Mouse (Mus musculus): ENCODE results near the gene Gatc. TPM values are rescaled to one million over a fixed set of nuclear protein-coding genes. Genes with fewer than 3 reads are reported as not detected.

The Gatc gene
- polyA plus RNA-seq, 1 experiment: 32.8 TPM

DNA sequence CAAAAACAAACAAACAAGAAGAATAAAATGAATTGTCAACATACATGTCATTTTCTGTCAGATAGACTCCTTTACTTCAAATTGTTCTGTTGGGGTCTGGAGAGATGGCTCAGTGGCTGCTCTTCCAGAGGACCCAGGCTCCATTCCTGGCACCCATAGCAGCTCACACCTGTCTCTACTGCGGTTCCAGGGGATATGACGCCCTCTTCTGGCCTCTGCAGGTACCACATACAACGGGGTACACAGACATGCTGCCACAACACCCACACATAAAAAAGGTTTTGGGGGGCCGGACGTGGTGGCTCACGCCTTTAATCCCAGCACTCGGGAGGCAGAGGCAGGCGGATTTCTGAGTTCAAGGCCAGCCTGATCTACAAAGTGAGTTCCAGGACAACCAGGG, 46.8 kb downstream of the Gatc start:
- DNase-seq: no peak
- Histone ChIP-seq H3K27me3 (ENCODE audit: control insufficient read depth, insufficient read depth, low read length) (no peaks in the 10 kb centered on the region), H3K4me3 (replicated peaks; ENCODE audit: insufficient read depth, low read depth, low read length) (no peak overlapping the region), H3K4me1 (ENCODE audit: control insufficient read depth, insufficient read depth, low read length) (peaks cover 8% of the 10 kb centered on the region; the same call in 1 of the 2 replicates), H3K27ac (ENCODE audit: insufficient read depth, low read length) (no peak overlapping the region)
- 87% methylated on average over 8 of the region's 8 CpGs for WGBS
- TF ChIP-seq POLR2A (IDR thresholded peaks at IDR 0.05; ENCODE audit: borderline replicate concordance, insufficient read depth, low read length) (no peak), CTCF (IDR thresholded peaks at IDR 0.05; ENCODE audit: borderline replicate concordance, insufficient read depth, low read depth, low read length) (0 out of 2 replicates have a peak, but pooled peaks have one; percentile 21)

DNA sequence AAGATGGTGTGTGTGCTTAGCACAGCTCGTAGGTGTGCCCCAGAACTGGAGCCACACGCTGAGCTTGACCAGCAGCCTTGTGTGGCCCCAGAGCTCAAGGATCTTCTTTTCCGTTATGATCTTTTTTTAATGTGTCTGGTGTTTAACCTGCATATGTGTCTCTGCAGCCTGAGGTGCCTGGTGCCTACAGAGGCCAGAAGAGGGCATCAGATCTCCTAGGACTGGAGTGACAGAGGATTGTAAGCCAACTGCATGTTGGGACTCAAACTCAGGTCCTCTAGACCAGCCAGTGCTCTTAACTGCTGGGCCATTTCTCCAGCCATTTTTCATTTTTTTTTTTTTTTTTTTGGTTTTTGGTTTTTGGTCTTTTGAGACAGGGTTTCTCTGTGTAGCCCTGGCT, 56.2 kb downstream of the Gatc start:
- TF ChIP-seq POLR2A (IDR thresholded peaks at IDR 0.05; ENCODE audit: borderline replicate concordance, insufficient read depth, low read length) (no peak), CTCF (IDR thresholded peaks at IDR 0.05; ENCODE audit: borderline replicate concordance, insufficient read depth, low read depth, low read length) (peak; percentile 33; the same call in 1 of the 2 replicates)
- Histone ChIP-seq H3K4me1 (ENCODE audit: control insufficient read depth, insufficient read depth, low read length) (no peaks in the 10 kb centered on the region), H3K27me3 (ENCODE audit: control insufficient read depth, insufficient read depth, low read length) (no peaks in the 10 kb centered on the region), H3K27ac (ENCODE audit: insufficient read depth, low read length) (no peak overlapping the region), H3K4me3 (replicated peaks; ENCODE audit: insufficient read depth, low read depth, low read length) (no peak overlapping the region)
- DNase-seq: no peak
- WGBS: 80% methylated on average over 3 of the region's 3 CpGs

Other genes starting within 250 kb of the Gatc start
- gene Gm10401, start 242.9 kb downstream of the Gatc start, polyA plus RNA-seq (2012; rRNA removed): not detected in 2 replicates
- gene Acads, start 221.8 kb downstream of the Gatc start, polyA plus RNA-seq (2012; rRNA removed): 14.9 and 16.1 TPM in 2 replicates
- gene Unc119b, start 206.2 kb downstream of the Gatc start, polyA plus RNA-seq (2012; rRNA removed): 34.0 and 36.1 TPM in 2 replicates
- gene Mlec, start 183.0 kb downstream of the Gatc start, polyA plus RNA-seq (2012; rRNA removed): 66.0 and 80.2 TPM in 2 replicates
- gene Cabp1, start 146.8 kb downstream of the Gatc start, polyA plus RNA-seq (2012; rRNA removed): 278 and 294 TPM in 2 replicates
- 168 and 177 TPM in 2 replicates for gene Pop5, start 105.3 kb downstream of the Gatc start, polyA plus RNA-seq (2012; rRNA removed)
- gene Rnf10, start 68.3 kb downstream of the Gatc start, polyA plus RNA-seq (2012; rRNA removed): 141 and 151 TPM in 2 replicates
- gene Coq5, start 61.5 kb downstream of the Gatc start, polyA plus RNA-seq (2012; rRNA removed): 39.5 and 39.8 TPM in 2 replicates
- gene Dynll1, start 40.2 kb downstream of the Gatc start, polyA plus RNA-seq (2012; rRNA removed): 381 and 416 TPM in 2 replicates
- gene Srsf9, start 14.0 kb downstream of the Gatc start, polyA plus RNA-seq (2012; rRNA removed): 60.1 and 65.0 TPM in 2 replicates
- gene Triap1, start within 50 bp of the Gatc start, polyA plus RNA-seq (2012; rRNA removed): 29.7 and 30.3 TPM in 2 replicates
- 2,268 and 2,327 TPM in 2 replicates for gene Cox6a1, start 7.8 kb upstream of the Gatc start, polyA plus RNA-seq (2012; rRNA removed)
- gene Msi1, start 88.4 kb upstream of the Gatc start, polyA plus RNA-seq (2012; rRNA removed): 56.5 and 60.4 TPM in 2 replicates
- not detected in 2 replicates for gene Pla2g1b, start 125.1 kb upstream of the Gatc start, polyA plus RNA-seq (2012; rRNA removed)
- 114 and 122 TPM in 2 replicates for gene Sirt4, start 143.5 kb upstream of the Gatc start, polyA plus RNA-seq (2012; rRNA removed)
- 194 and 240 TPM in 2 replicates for gene Pxn, start 165.5 kb upstream of the Gatc start, polyA plus RNA-seq (2012; rRNA removed)
- gene Rplp0, start 218.3 kb upstream of the Gatc start, polyA plus RNA-seq (2012; rRNA removed): 478 and 485 TPM in 2 replicates
- 39.3 and 40.9 TPM in 2 replicates for gene Gcn1l1, start 224.1 kb upstream of the Gatc start, polyA plus RNA-seq (2012; rRNA removed)